Mouse (Mus musculus) ES-E14 (cell line): ENCODE measurements at regions not wholly inside any gene's neighbourhood (a gene's known extent, or its start where the extent isn't known, plus 50 kb on each side); places are given as distances from the start of the nearest gene placed in this dataset.

ENCODE experiments used
- DNase-seq: peaks from one replicate; pipeline ENCODE4 v3.0.0-alpha.2; 2013; ENCODE audit warnings: low read depth, low spot score
- H3K27ac ChIP-seq: 2 replicates; pipeline ENCODE4 v1.5.1; 2012; ENCODE audit warnings: low read depth, mild to moderate bottlenecking, low read length, moderate library complexity, mixed read lengths; ENCODE audit not compliant: poor library complexity, insufficient read depth, severe bottlenecking
- H3K36me3 ChIP-seq: 2 replicates; pipeline ENCODE4 v1.6.1; 2012; ENCODE audit warnings: mild to moderate bottlenecking, low read length, moderate library complexity, mixed read lengths; ENCODE audit not compliant: control insufficient read depth, poor library complexity, insufficient read depth, severe bottlenecking
- H3K4me1 ChIP-seq, 2 experiments: fragments of 150-350 bp in 1 of 2; sonication (generic) in 1 of 2; 2 replicates each; pipeline ENCODE4 v1.6.1; 2012; ENCODE audit warnings: low read length in 2 of 2, mild to moderate bottlenecking in 1 of 2, mixed read lengths in 1 of 2; ENCODE audit not compliant: control insufficient read depth in 2 of 2, insufficient read depth in 2 of 2, poor library complexity in 1 of 2
- H3K4me3 ChIP-seq, 2 experiments: fragments of 150-350 bp in 1 of 2; sonication (generic) in 1 of 2; 2 replicates each; pipeline ENCODE4 v1.5.1; 2012; ENCODE audit warnings: low read length in 2 of 2, low read depth in 1 of 2, mild to moderate bottlenecking in 1 of 2, mixed read lengths in 1 of 2; ENCODE audit not compliant: insufficient read depth in 1 of 2, poor library complexity in 1 of 2, severe bottlenecking in 1 of 2
- H3K9ac ChIP-seq: 2 replicates; pipeline ENCODE4 v1.6.1; 2012; ENCODE audit warnings: low read depth, mild to moderate bottlenecking, low read length, mixed read lengths; ENCODE audit not compliant: poor library complexity, insufficient read depth, severe bottlenecking
- H3K9me3 ChIP-seq: fragments of 150-350 bp; sonication (generic); 2 replicates; pipeline ENCODE4 v1.6.1; 2012; ENCODE audit warnings: low read depth, mild to moderate bottlenecking, low read length; ENCODE audit not compliant: control insufficient read depth, insufficient read depth
- CHD2 ChIP-seq: IDR thresholded peaks from 2 replicates; pipeline ENCODE4 v1.6.1; 2014; ENCODE audit warnings: mild to moderate bottlenecking, low read depth, low read length, inconsistent platforms
- HCFC1 ChIP-seq: IDR thresholded peaks from 2 replicates; pipeline ENCODE4 v1.6.1; 2012; ENCODE audit warnings: low read length, inconsistent platforms, borderline replicate concordance; ENCODE audit not compliant: insufficient read depth
- MAFK ChIP-seq: IDR thresholded peaks from 2 replicates; pipeline ENCODE4 v1.6.1; 2014; ENCODE audit warnings: mild to moderate bottlenecking, low read depth, low read length, inconsistent platforms; ENCODE audit not compliant: insufficient read depth
- ZC3H11A ChIP-seq: IDR thresholded peaks from 2 replicates; pipeline ENCODE4 v1.6.1; 2012; ENCODE audit warnings: low read depth, mild to moderate bottlenecking, inconsistent platforms, low read length, borderline replicate concordance
- ZNF384 ChIP-seq: IDR thresholded peaks from 2 replicates; pipeline ENCODE4 v1.6.1; 2012; ENCODE audit warnings: low read depth, low read length, inconsistent platforms
- in situ Hi-C, 2 experiments: fragments of 600-800 bp; cut with MboI; formaldehyde crosslinking; loops; one replicate each; pipeline ENCODE4 v1.15.1; 2025; ENCODE audit warnings: low sequenced_read_pairs in 2 of 2, inconsistent platforms in 1 of 2; ENCODE audit not compliant: unreplicated experiment in 2 of 2

- no peak overlapping the region for H3K27ac ChIP-seq
- in situ Hi-C loops: no loop called here
- H3K4me1 ChIP-seq: peaks cover 0 to 6% of the 10 kb centered on the region in 2 experiments; a peak in 3 of 4 replicates
- H3K4me3 ChIP-seq: no peak overlapping the region
- TF ChIP-seq ZC3H11A (no peak), ZNF384 (no peak), MAFK (no peak), CHD2 (no peak), HCFC1 (no peak)
- H3K9me3 ChIP-seq: no peaks in the 10 kb centered on the region
- DNase-seq: no peak
- H3K9ac ChIP-seq: no peak overlapping the region
- no peaks in the 10 kb centered on the region; the same call in 1 of the 2 replicates for H3K36me3 ChIP-seq
These were observed 191.5 kb upstream of the Klf14 start for GRCm38 (mm10) chr6:31150416-31150815.

- Histone ChIP-seq H3K27ac (no peak overlapping the region), H3K9me3 (no peaks in the 10 kb centered on the region), H3K4me3 (no peak overlapping the region), H3K4me1 (no peaks in the 10 kb centered on the region), H3K36me3 (no peaks in the 10 kb centered on the region), H3K9ac (no peak overlapping the region)
- in situ Hi-C loops: no loop called here
- TF ChIP-seq CHD2 (no peak), ZC3H11A (0 out of 2 replicates have a peak, but pooled peaks have one; percentile 21)
- DNase-seq: no peak
These were observed 197.0 kb upstream of the Klf14 start for GRCm38 (mm10) chr6:31155857-31156256.

GRCm38 (mm10) chr6:31156999-31157398, 198.1 kb upstream of the Klf14 start:
- no peaks in the 10 kb centered on the region for H3K9me3 ChIP-seq
- H3K9ac ChIP-seq: no peak overlapping the region
- no peaks in the 10 kb centered on the region for H3K4me1 ChIP-seq
- no peaks in the 10 kb centered on the region; the same call in 1 of the 2 replicates for H3K36me3 ChIP-seq
- in situ Hi-C loops: no loop called here
- no peak overlapping the region for H3K4me3 ChIP-seq
- no peak for DNase-seq
- H3K27ac ChIP-seq: no peak overlapping the region
- no peak for TF ChIP-seq HCFC1
- TF ChIP-seq CHD2: no peak
- no peak for TF ChIP-seq MAFK
- no peak for TF ChIP-seq ZNF384
- TF ChIP-seq ZC3H11A: no peak

- TF ChIP-seq ZC3H11A (no peak), HCFC1 (no peak), ZNF384 (no peak), CHD2 (no peak), MAFK (no peak)
- in situ Hi-C loops: no loop called here
- DNase-seq: no peak
- no peak overlapping the region for H3K9ac ChIP-seq
- no peak overlapping the region for H3K4me3 ChIP-seq
- H3K27ac ChIP-seq: no peak overlapping the region
- H3K4me1 ChIP-seq: no peaks in the 10 kb centered on the region
- peaks cover 3% of the 10 kb centered on the region; the same call in 1 of the 2 replicates for H3K36me3 ChIP-seq
- H3K9me3 ChIP-seq: no peaks in the 10 kb centered on the region
These were observed 198.6 kb upstream of the Klf14 start for GRCm38 (mm10) chr6:31157429-31157828.

GRCm38 (mm10) chr6:31158648-31159047, 199.8 kb upstream of the Klf14 start:
- in situ Hi-C loops: no loop called here
- no peak for DNase-seq
- Histone ChIP-seq H3K27ac (no peak overlapping the region), H3K4me1 (no peaks in the 10 kb centered on the region), H3K9ac (no peak overlapping the region), H3K36me3 (peaks cover 3% of the 10 kb centered on the region; the same call in 1 of the 2 replicates), H3K4me3 (no peak overlapping the region), H3K9me3 (no peaks in the 10 kb centered on the region)
- TF ChIP-seq ZC3H11A (no peak), HCFC1 (no peak), ZNF384 (no peak), MAFK (no peak), CHD2 (no peak)
